Mouse (Mus musculus) ovary, postnatal 36 days (tissue): Measurements from ENCODE around the gene Dst.

Experiments used
- DNase-seq: peaks from one replicate; pipeline ENCODE4 v3.0.0; 2022; ENCODE audit warnings: low spot score, mixed read lengths

Dst gene

GRCm38 (mm10) chr1:34237211-34237610 is 329.2 kb downstream of the Dst start:
- DNase-seq = no peak

- no peak for DNase-seq
These were observed 329.7 kb downstream of the Dst start for GRCm38 (mm10) chr1:34237689-34238091.

GRCm38 (mm10) chr1:34238231-34238630 is 330.2 kb downstream of the Dst start:
- DNase-seq = no peak

- DNase-seq = no peak
These were observed 336.7 kb downstream of the Dst start for GRCm38 (mm10) chr1:34244678-34245077.

GRCm38 (mm10) chr1:34245951-34246641 is 338.1 kb downstream of the Dst start:
- DNase-seq = peak; percentile 43

GRCm38 (mm10) chr1:34246642-34246987 is 338.6 kb downstream of the Dst start:
- DNase-seq = no peak

GRCm38 (mm10) chr1:34251137-34251536 is 343.1 kb downstream of the Dst start:
- no peak for DNase-seq

- DNase-seq = no peak
These were observed 344.2 kb downstream of the Dst start for GRCm38 (mm10) chr1:34252267-34252666.

- DNase-seq = no peak
These were observed 345.9 kb downstream of the Dst start for GRCm38 (mm10) chr1:34253876-34254275.

GRCm38 (mm10) chr1:34259898-34260297 is 351.9 kb downstream of the Dst start:
- DNase-seq = no peak

- DNase-seq = no peak
These were observed 353.0 kb downstream of the Dst start for GRCm38 (mm10) chr1:34261011-34261410.

GRCm38 (mm10) chr1:34268520-34268919 is 360.5 kb downstream of the Dst start:
- DNase-seq = peak; percentile 37

- DNase-seq = no peak
These were observed 361.6 kb downstream of the Dst start for GRCm38 (mm10) chr1:34269578-34269977.

- DNase-seq = no peak
These were observed 365.9 kb downstream of the Dst start for GRCm38 (mm10) chr1:34273922-34274321.

GRCm38 (mm10) chr1:34275787-34276186 is 367.8 kb downstream of the Dst start:
- DNase-seq = no peak

GRCm38 (mm10) chr1:34276756-34277155 is 368.7 kb downstream of the Dst start:
- DNase-seq = no peak

- DNase-seq = no peak
These were observed 369.2 kb downstream of the Dst start for GRCm38 (mm10) chr1:34277259-34277658.

- DNase-seq = no peak
These were observed 375.5 kb downstream of the Dst start for GRCm38 (mm10) chr1:34283502-34283901.

GRCm38 (mm10) chr1:34284979-34285378 is 377.0 kb downstream of the Dst start:
- no peak for DNase-seq

- DNase-seq = no peak
These were observed 379.7 kb downstream of the Dst start for GRCm38 (mm10) chr1:34287731-34288130.

GRCm38 (mm10) chr1:34288181-34288580 is 380.2 kb downstream of the Dst start:
- DNase-seq = no peak

GRCm38 (mm10) chr1:34288721-34289471 is 380.9 kb downstream of the Dst start:
- DNase-seq = no peak

GRCm38 (mm10) chr1:34289472-34289748 is 381.4 kb downstream of the Dst start:
- no peak for DNase-seq

GRCm38 (mm10) chr1:34290321-34290720 is 382.3 kb downstream of the Dst start:
- peak; percentile 32 for DNase-seq
